Mouse (Mus musculus): Measurements from ENCODE around the gene Sgip1.

Sgip1 gene

GRCm38 (mm10) chr4:102775596-102776270 lies 34.6 kb downstream of the Sgip1 start:
- no peak for DNase-seq

GRCm38 (mm10) chr4:102779902-102780301 lies 38.8 kb downstream of the Sgip1 start:
- DNase-seq: no peak

- DNase-seq: peak; percentile 48
Measured at GRCm38 (mm10) chr4:102783063-102783748, 42.1 kb downstream of the Sgip1 start.

GRCm38 (mm10) chr4:102785158-102785557 lies 44.1 kb downstream of the Sgip1 start:
- no peak for DNase-seq

- DNase-seq: no peak
Measured at GRCm38 (mm10) chr4:102792100-102792790, 51.1 kb downstream of the Sgip1 start.

- DNase-seq: no peak
Measured at GRCm38 (mm10) chr4:102801471-102801870, 60.4 kb downstream of the Sgip1 start.

GRCm38 (mm10) chr4:102801936-102802335 lies 60.8 kb downstream of the Sgip1 start:
- no peak for DNase-seq

- DNase-seq: no peak
Measured at GRCm38 (mm10) chr4:102804611-102805010, 63.5 kb downstream of the Sgip1 start.

- DNase-seq: no peak
Measured at GRCm38 (mm10) chr4:102806987-102807386, 65.9 kb downstream of the Sgip1 start.

GRCm38 (mm10) chr4:102808258-102808657 lies 67.2 kb downstream of the Sgip1 start:
- DNase-seq: no peak

GRCm38 (mm10) chr4:102809296-102809695 lies 68.2 kb downstream of the Sgip1 start:
- DNase-seq: no peak

GRCm38 (mm10) chr4:102810277-102810676 lies 69.2 kb downstream of the Sgip1 start:
- no peak for DNase-seq

- no peak for DNase-seq
Measured at GRCm38 (mm10) chr4:102811007-102811805, 70.1 kb downstream of the Sgip1 start.

GRCm38 (mm10) chr4:102813346-102813745 lies 72.2 kb downstream of the Sgip1 start:
- DNase-seq: no peak

- no peak for DNase-seq
Measured at GRCm38 (mm10) chr4:102821786-102822185, 80.7 kb downstream of the Sgip1 start.

- DNase-seq: no peak
Measured at GRCm38 (mm10) chr4:102824494-102824893, 83.4 kb downstream of the Sgip1 start.

GRCm38 (mm10) chr4:102826159-102826558 lies 85.1 kb downstream of the Sgip1 start:
- peak; percentile 66 for DNase-seq

- no peak for DNase-seq
Measured at GRCm38 (mm10) chr4:102828518-102828917, 87.4 kb downstream of the Sgip1 start.

- no peak for DNase-seq
Measured at GRCm38 (mm10) chr4:102833191-102833590, 92.1 kb downstream of the Sgip1 start.

GRCm38 (mm10) chr4:102833726-102834125 lies 92.6 kb downstream of the Sgip1 start:
- DNase-seq: no peak

GRCm38 (mm10) chr4:102834710-102835109 lies 93.6 kb downstream of the Sgip1 start:
- DNase-seq: no peak

GRCm38 (mm10) chr4:102840062-102840798 lies 99.1 kb downstream of the Sgip1 start:
- no peak for DNase-seq
